Mouse (Mus musculus) E14TG2a.4 (cell line): ENCODE results near the gene Zfp28.

Source experiments
- CTCF ChIP-seq: conservative IDR thresholded peaks from 2 replicates; pipeline ENCODE4 v1.5.1; 2014; ENCODE audit warnings: low read length
- NANOG ChIP-seq: IDR thresholded peaks from 2 replicates; pipeline ENCODE4 v1.6.1; 2014; ENCODE audit warnings: borderline replicate concordance, low read length, mixed read lengths
- POU5F1 ChIP-seq: IDR thresholded peaks from 2 replicates; pipeline ENCODE4 v1.6.1; 2014; ENCODE audit warnings: low read length, borderline replicate concordance

- TF ChIP-seq CTCF (no peak), POU5F1 (no peak), NANOG (no peak)
Observed at GRCm38 (mm10) chr7:6397996-6398975, 15.2 kb downstream of the Zfp28 start, which contains the start of gene Smim17.
